8 mouse cellular contexts compared by ENCODE assay signal in the genomic region with DNA sequence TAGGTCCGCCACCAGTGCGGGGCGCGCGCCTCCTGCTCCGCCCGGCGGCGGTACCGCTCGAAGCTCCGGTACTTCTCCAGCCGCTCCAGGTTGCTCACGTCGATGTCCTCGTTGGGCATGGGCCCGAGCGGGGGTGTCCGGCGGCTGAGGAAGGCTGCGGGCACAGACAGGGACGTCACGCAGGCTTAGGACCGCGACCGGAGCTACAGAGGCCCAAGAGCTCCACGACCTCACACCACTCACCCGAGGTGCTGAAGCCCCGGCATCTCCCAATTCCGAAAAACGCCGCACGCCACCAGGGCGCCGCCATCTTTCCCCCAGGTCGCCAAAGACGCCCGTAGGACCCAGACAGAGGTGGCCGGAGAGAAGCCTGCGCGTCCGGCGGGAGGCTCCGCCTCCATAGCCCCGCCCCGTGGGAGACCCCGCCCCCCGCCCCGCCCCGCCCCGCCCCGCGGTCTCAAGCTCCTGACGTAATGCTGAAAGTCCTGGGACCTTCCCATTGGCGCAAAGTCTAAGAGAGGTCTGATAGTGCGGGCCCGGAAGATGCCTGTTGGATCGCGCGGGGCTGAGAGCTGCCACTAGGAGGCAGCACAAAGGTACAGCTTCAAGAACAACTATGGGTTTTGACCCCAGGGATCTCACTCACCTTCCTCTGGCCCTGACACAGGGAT. TPM values are rescaled to one million over a fixed set of nuclear protein-coding genes. Genes with fewer than 3 reads are reported as not detected.
DNase-seq lines count a peak whose midpoint lies in the region; ATAC-seq lines count a peak whose summit lies in the region.

TSS of gene Mrpl38 (minus strand) at position 401 of the 671 bp plus-strand sequence.

- peaks cover 78% of the 10 kb centered on the region for H3K4me1 ChIP-seq in megakaryocyte, embryonic 14.5 days

- H3K36me3 ChIP-seq in megakaryocyte, embryonic 14.5 days (replicated peaks; ENCODE audit: low read length), result peaks cover 63% of the 10 kb centered on the region

- H3K4me3 ChIP-seq in megakaryocyte, embryonic 14.5 days (replicated peaks), result peak within 1 kb of the TSS; percentile 99

- peak; percentile 99 for DNase-seq in ZHBTc4 (ENCODE audit: low read depth, low spot score)
- peak; percentile 82 to 89 for DNase-seq in gastrocnemius, adult 8-10 months (ENCODE audit: low spot score in 2 of 2)
- peak; percentile 94 for DNase-seq in hindlimb bud, embryonic 11.5 days (ENCODE audit: extremely low spot score, low read depth, low spot score)
- DNase-seq in left cerebral cortex, adult 8-10 months (ENCODE audit: low spot score in 2 of 2), result peak; percentile 69 to 79
- DNase-seq in right cerebral cortex, postnatal 10 days (ENCODE audit: low spot score in 2 of 2), result peak; percentile 90
- DNase-seq in urinary bladder, postnatal 25 days (ENCODE audit: low spot score), result peak; percentile 78

- H3K9me3 ChIP-seq in megakaryocyte, embryonic 14.5 days, result no peaks in the 10 kb centered on the region

- peak; percentile 94 for ATAC-seq in common myeloid progenitor, adult 5-6 weeks (replicated peaks; ENCODE audit: low read depth, poor library complexity, severe bottlenecking)

- no peaks in the 10 kb centered on the region for H3K27me3 ChIP-seq in megakaryocyte, embryonic 14.5 days (replicated peaks)

RNA-seq across cellular contexts. Expression of gene Mrpl38, which starts in this region (rescaled TPM):
- total RNA-seq in common myeloid progenitor, adult 5-6 weeks (2017), result 38.7 and 40.5 TPM in 2 replicates
- 10 to 100 TPM; 46.4 to 51.6 (median 50.3) TPM for total RNA-seq in gastrocnemius, adult 8-10 months (2022)
- 10 to 100 TPM; 43.3 to 64.9 (median 56.2) TPM for total RNA-seq in left cerebral cortex, adult 8-10 months (2022)
- 25.4 and 80.4 TPM in 2 replicates for polyA plus RNA-seq in megakaryocyte, embryonic 14.5 days (2012; ENCODE audit: insufficient read depth, low replicate concordance)

Comparison
In these comparisons a context has a peak if more than half of its experiments do, and no peak if none do; other contexts are left out.
1. Peak in every context shown above with its lines: DNase-seq, ATAC-seq and H3K4me3 ChIP-seq.